Mouse (Mus musculus) lung, postnatal 0 days (tissue): Measurements from ENCODE around the gene Dpp6.

Source experiments
- CTCF ChIP-seq: IDR thresholded peaks from 2 replicates; pipeline ENCODE4 v1.5.1; 2016; ENCODE audit warnings: antibody characterized with exemption, mild to moderate bottlenecking
- EP300 ChIP-seq: IDR thresholded peaks from 2 replicates; pipeline ENCODE4 v1.6.1; 2016; ENCODE audit warnings: antibody characterized with exemption, mild to moderate bottlenecking, control low read depth

GRCm38 (mm10) chr5:27549291-27549690 is 732.3 kb downstream of the Dpp6 start:
- TF ChIP-seq CTCF (no peak), EP300 (no peak)
